Mouse (Mus musculus) adrenal gland, adult 8-10 months (tissue): ENCODE measurements around the gene Kcnj5. TPM values are rescaled to one million over a fixed set of nuclear protein-coding genes. Genes with fewer than 3 reads are reported as not detected.
A peak's percentile ranks its signal among the peaks of the same experiment; 100 is the strongest.

Experiments used
- DNase-seq: peaks from one replicate; pipeline ENCODE4 v3.0.0; 2022
- total RNA-seq, 4 experiments: library from RNA; stranded (reverse); gene quantifications; 2 replicates each; pipeline ENCODE4 v1.2.4; 2022

Gene Kcnj5
- total RNA-seq = 1 to 10 TPM in 3 of 4 experiments, under 1 TPM in 1; 0.66 to 2.1 (median 1.8) TPM

DNA sequence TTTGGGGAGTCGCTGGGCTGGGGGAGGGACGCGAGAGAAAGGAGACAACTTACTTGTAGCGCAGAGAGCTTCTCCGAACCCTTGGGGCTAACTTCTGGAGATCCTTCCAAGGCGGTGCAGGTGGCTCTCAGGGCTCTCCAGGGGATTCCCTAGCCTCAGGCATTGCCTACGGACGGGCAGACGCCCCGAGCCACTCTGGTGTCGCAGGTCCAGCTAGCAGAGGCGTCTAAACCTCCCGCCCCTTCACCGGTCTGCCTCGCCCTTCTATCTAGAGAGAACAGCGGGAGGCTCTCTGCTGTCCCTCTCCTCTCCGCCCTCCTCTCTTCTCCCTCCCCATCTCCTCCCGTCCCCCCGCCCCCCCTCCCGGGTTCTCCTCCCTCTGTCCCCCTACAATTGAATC lies at the start of gene Kcnj5:
Gene Kcnj5 (minus strand): TSS at position 300 of the 400 bp plus-strand sequence.
- DNase-seq = no peak

DNA sequence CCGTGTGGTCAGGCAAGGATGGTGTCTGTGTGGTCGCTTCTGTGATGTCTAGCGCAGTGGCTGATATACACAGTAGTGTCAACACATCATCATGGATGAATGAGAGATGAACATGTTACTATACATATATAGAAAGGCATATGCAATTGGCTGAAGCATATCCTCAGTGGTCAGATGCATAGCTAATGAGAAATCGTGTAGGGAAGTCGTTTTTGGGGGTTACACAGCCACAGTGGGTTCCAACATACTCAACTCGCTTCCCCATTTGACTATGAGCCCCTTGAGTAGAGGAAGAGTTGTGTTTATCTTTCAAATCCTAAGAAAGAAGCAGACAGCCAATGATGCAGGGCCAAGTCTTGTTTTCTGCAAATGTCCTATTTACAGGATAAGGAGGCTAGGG lies 48.6 kb upstream of the Kcnj5 start:
- DNase-seq = no peak

DNA sequence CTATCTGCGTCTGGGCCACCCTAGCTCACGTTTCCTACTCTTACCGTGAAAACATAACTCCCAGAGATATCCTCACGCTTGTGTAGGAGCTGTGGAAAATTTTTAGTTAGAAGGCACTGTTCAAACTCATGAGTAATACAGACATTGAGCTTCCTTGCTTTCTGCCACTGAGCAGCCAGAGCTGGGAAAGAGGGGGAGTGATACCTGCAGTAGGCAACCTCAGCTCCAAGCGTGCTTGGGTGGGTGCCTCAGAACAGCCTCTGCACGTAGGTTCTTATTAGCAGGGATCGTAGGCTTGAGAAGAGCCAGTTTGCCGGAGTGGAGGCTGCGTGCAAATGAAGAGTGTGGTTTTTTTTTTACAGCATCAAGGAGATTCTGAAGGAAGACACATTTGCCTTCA lies 47.6 kb upstream of the Kcnj5 start:
- DNase-seq = no peak

DNA sequence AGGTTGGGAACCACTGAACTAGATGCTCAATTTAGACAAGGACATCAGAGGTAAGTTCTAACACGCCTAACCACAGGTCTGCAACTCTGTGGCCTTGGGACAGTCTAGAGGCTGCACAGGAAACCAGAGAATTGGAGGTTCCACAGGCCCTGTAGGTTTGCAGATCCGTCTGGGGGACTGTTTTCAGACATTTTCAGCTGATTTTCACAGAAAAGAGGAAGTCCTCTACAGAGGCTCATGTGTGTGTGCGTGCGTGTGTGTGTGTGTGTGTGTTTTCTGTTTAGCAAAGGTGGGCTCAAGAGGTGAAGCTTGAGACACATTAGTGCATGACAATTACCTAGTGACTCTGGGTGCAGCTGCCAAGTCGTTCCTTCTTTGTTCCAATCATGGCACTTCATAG lies 46.9 kb upstream of the Kcnj5 start:
- DNase-seq = no peak

- DNase-seq = no peak
Measured at GRCm38 (mm10) chr9:32388120-32388519, 44.0 kb upstream of the Kcnj5 start.

DNA sequence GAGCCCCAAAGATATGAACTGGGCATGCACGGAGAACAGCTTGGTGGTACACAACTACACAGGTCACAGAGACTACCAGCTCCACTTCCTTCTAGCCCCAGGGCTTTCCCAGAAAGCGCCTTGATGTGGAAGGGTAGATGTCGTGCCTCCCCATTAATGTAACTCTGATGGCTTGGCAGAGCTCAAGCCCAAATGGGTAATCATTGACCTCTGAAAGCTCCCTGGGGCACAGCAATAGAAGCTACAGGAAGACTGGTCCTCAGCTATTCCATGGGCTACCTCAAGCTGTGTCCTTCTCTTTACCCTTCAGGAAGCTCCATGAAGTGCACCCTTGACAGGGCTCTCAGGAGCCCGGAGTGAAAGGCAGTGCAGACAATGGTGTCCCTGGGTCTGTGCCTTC lies 40.8 kb upstream of the Kcnj5 start:
- no peak for DNase-seq

DNA sequence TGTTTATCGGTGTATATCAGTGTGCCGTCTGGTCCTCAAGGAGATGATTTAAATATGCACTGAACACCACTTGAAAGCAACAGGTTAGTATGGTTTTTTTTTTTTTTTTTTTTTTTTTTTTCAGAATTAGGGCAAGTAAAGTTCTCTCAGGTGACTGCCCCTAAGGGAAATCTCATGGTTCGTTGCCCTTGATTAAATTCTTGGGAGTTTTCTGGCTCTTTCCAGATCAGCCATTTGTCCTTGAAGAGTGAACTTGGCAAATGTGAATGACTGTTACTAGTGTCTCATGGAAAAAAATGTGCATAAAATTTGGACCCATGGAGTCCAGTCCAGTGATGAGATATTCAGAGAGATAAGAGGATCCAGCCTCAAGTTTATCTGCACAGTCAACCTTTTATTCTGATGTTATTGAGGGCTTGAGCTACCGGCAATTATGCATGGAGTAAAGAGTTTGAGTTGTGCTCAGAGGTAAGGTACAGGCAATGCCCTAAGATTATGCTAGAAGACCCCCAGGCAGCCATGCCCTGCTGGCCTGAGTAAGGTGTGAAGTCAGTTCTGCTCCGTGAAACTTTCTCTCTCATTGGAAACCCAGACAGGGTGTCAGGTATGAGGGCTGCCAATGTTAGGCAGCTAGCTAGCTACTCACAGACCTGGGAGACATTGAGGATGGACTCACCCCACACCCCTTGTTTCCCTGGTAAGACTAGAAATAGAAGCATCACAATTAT lies 32.9 kb upstream of the Kcnj5 start:
- DNase-seq = no peak

DNA sequence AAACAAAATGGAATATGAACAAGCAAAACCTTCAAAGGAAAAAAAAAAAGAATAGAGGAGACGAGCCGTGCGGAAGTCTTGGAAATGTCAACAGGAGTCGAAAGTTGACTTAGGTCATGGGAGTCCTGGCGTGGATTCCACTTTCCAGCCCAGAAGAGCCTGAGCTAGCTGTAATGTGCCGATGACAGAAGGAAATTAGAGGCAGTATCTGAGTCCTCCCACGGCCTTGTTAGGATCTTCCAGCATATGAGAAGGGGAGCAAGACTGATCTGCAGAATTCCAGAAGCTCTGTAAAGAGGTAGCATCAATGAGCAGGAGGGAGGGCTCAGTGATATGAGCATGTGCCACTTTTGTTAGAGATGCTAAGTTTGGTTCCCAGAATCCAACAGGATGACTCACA lies 31.9 kb upstream of the Kcnj5 start:
- DNase-seq = no peak

- DNase-seq = no peak
Measured at GRCm38 (mm10) chr9:32373656-32374055, 29.5 kb upstream of the Kcnj5 start.

DNA sequence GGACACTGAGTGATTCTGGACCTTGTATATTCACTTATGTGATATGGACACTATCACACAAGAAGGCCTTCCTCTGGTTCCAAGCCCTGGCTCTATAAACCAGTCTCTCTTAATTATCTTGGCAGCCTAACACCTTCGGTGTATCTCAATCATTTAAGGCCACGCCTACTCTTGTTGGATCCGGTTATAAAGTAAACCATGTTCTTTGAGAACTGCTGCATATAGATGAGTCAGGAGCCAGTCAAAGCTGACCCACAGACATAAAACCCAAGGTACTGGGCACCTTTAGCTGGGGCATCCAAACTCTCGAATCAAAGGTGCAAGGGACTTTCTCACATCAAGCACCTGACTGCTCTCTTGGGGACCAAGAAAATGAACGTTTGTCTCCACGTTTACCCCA lies 28.1 kb upstream of the Kcnj5 start, which contains the start of gene Kcnj1:
Gene Kcnj1 (plus strand): TSS at position 292 of the 400 bp plus-strand sequence.
- DNase-seq = no peak

GRCm38 (mm10) chr9:32369388-32369787 lies 25.2 kb upstream of the Kcnj5 start:
- DNase-seq = no peak

DNA sequence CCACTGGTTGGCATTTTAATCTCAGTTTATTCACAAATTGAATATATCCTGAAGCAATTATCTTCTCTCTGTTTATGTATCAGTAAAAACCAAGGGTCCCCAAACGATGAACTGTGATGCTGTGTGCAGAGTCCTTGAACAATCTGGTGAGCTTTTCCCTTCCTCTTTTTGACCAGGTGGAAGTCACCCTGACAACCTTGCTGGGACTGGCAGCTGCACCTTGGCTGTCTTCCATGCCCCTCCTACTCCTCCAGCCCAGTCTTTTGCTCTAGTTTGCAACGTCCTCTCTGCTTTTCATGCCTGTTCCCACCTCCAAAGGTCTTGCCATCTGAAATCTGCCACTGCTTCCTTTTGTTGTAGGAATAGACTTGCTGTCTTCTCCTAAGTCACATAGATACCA lies 24.7 kb upstream of the Kcnj5 start:
- DNase-seq = no peak

GRCm38 (mm10) chr9:32360770-32361169 lies 16.6 kb upstream of the Kcnj5 start:
- no peak for DNase-seq

- peak; percentile 42 for DNase-seq
Measured at GRCm38 (mm10) chr9:32350332-32350731, 6.2 kb upstream of the Kcnj5 start.

- DNase-seq = no peak
Measured at GRCm38 (mm10) chr9:32349344-32349743, 5.2 kb upstream of the Kcnj5 start.

- no peak for DNase-seq
Measured at GRCm38 (mm10) chr9:32348096-32348495, 3.9 kb upstream of the Kcnj5 start.

DNA sequence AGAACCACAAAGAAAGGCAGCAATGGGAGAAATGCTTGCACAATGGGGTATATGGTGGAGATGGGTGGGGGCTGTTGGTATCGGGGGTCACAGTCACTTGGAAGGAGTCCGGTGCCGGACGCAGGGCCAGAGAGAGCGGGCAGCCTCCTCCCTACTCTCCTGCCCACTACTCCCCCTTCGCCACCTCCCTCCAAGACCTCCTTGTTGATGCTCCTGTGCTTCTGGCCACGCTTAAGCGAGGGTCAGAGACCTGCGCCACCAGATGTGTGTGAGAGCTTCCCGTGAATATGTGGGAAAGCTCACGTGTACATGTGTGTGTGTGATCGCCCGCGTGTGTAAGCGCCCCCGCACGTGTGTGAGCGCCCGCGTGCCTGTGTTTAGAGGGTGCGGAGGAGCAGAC lies 339 bp upstream of the Kcnj5 start:
- no peak for DNase-seq

- no peak for DNase-seq
Measured at GRCm38 (mm10) chr9:32342929-32343328, 1.2 kb downstream of the Kcnj5 start.

DNA sequence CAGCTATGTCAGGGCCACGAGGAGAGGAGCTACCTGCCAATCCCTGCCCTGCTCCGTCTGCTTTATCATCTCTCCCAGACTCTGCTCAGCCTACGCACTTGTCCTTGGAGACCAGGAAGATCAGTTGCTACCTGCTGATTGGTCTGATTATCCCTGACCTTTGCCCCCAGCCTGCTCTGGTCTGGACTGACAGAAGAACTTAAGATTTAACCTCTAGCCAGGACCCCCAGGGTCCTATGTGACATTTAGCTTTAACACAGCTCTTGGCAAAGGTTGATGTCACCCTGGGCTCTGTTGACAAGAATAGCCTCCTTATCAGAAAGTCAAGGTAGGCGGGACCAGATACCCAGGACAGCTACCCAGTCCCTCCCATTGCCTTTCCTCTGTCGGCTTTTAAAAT lies 3.3 kb downstream of the Kcnj5 start:
- DNase-seq = no peak

DNA sequence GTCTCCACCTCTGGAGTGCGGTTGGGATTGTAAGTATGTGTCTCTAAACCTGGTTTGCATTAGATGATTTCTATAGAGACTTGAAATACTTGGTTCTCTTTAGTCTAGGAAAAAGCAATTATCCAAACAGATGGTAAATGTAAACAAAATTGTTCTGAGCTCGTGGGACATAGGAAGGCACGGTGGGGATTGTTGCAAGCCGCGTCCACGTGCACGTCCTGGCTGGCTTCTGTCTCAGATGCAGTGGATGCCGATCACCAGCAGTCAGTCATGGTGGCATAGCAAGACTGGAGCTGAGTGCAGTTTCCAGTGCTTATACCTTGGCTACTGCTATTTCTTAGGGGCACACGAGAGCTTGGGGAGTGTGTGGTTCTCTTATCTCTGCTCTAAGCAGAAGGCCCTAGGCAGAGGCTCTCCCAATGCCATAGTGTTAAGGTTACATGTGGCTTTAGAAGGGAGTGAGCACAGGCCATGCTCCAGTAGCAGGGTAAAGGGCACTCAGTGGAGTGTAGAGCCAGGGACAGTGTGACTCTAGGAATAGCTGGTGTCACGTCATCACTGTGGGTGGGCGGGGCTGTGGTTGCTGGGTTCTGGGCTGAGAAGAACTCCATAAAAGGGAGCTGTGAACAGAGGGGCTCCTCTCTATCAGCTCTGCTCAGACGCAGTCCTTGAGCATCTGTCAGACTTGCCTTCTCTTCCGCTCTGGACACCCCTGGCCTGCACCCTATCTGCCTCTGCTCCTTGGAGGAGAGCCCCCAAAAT lies 8.6 kb downstream of the Kcnj5 start:
- no peak for DNase-seq

GRCm38 (mm10) chr9:32331162-32331561 lies 13.0 kb downstream of the Kcnj5 start:
- DNase-seq = no peak

- DNase-seq = no peak
Measured at GRCm38 (mm10) chr9:32328777-32329176, 15.4 kb downstream of the Kcnj5 start.

DNA sequence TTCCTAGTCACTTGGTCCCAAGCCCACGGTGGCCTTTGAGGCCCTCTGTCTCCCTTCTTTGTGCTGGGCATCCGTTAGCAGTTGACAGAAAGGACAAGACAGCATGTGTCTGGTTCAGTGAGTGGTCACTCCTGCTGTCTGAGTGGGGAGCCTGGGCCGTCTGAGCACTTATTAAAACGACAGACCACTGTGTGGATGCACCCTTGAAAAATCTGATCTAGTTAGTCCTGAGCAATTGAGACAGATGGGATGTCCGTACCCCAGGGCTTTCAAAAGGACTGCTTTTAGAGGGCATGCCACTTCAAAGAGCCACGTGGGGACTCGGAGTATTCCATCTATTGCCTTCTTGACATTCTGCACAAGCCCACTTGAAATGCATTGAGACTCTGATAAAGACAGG lies 20.5 kb downstream of the Kcnj5 start:
- no peak for DNase-seq

DNA sequence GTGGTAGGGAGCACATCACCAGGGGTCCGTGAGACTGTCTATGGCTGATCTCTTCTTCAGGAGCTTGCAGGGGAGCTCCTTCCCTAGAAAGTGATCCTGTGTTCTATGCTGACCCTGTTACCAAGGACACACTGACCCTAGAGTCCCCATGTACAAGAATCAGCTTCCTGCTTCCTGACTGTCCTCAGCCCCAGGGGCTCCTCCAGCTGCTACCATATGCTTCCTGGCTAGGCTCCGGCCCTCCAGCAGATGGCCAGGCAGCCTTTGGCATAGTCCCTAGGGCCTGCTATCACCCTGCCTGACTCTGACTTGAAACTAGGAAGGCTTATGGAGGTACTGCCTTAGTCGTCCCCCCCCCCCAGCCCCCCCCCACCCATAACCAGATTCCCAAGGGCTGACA lies 24.0 kb downstream of the Kcnj5 start:
- peak; percentile 10 for DNase-seq
